Mouse (Mus musculus): Measurements from ENCODE around the gene Ano7. TPM values are rescaled to one million over a fixed set of nuclear protein-coding genes. Genes with fewer than 3 reads are reported as not detected.
A peak's percentile ranks its signal among the peaks of the same experiment; 100 is the strongest.
"Not testable (repeated sequence)": the region's sequence is repeated elsewhere in the genome, so short reads cannot be mapped to it uniquely, and the experiment has no call there.

Gene Ano7
- polyA plus RNA-seq, 1 experiment from 2014 or later: 1.2 TPM

DNA sequence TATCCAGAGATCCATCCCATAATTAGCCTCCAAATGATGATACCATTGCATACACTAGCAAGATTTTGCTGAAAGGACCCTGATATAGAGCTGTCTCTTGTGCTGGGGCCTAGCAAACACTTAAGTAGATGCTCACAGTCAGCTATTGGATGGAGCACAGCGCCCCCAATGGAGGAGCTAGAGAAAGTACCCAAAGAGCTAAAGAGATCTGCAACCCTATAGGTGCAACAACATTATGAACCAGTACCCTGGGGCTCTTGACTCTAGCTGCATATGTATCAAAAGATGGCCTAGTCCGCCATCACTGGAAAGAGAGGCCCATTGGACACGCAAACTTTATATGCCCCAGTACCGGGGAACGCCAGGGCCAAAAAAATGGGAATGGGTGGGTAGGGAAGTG lies 76.4 kb downstream of the Ano7 start:
- not testable (repeated sequence) for H3K9ac ChIP-seq; H3K27ac ChIP-seq (ENCODE audit: poor library complexity, severe bottlenecking); H3K27me3 ChIP-seq (replicated peaks); H3K4me3 ChIP-seq; H3K4me2 ChIP-seq; H3K36me3 ChIP-seq; ATAC-seq (ENCODE audit: insufficient number of reproducible peaks, low FRiP score); H3K9me3 ChIP-seq (replicated peaks)
- WGBS: 87% methylated on average over 5 of the region's 5 CpGs
- H3K4me1 ChIP-seq (replicated peaks): peaks cover 24% of the 10 kb centered on the region

DNA sequence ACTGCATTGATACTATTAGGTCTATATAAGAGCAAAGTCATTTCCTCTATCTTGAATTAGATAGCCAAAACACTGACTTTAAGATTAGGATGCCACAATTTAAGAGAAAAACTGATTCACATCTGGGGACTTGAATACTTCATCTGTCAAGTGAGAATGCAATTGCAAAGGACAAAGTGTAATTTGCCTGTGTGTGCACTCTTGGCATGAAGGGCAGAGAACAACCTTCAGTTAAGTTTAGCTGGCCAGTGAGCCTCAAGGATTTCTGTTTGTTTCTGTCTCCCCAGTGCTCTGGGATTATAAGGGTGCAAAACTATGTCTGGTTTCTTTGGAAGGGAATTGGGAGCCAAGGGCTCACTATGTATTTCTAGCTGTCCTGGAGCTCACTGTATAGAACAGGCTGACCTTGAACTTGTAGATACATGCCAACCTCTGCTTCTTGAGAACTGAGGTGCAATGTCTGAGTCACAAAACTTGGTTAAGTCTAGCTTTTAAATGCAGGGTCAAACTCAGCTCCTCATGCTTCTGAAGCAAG lies 80.1 kb downstream of the Ano7 start:
- Histone ChIP-seq H3K4me1 (replicated peaks) (peaks cover 19% of the 10 kb centered on the region), H3K9ac (no peak overlapping the region), H3K9me3 (replicated peaks) (no peaks in the 10 kb centered on the region), H3K36me3 (no peaks in the 10 kb centered on the region), H3K4me2 (no peak overlapping the region), H3K27me3 (replicated peaks) (no peaks in the 10 kb centered on the region), H3K4me3 (no peak overlapping the region), H3K27ac (ENCODE audit: poor library complexity, severe bottlenecking) (peak overlapping the region; percentile 12)
- ATAC-seq (ENCODE audit: insufficient number of reproducible peaks, low FRiP score): no peak

Small RNA genes within 50 kb of the gene (microRNA-seq; reads per million reads assigned to microRNA genes)
- gene Mir6345 (not detected), gene Mir6902 (1.2 reads per million)

Other genes with a start within 250 kb of the Ano7 start
- not detected in 2 replicates for gene Agxt, start 238.7 kb upstream of the Ano7 start, polyA plus RNA-seq (2016; fragmentation: Nextera tagmentation; extraction: Ambion mirVana)
- not detected in 2 replicates for gene 2310007B03Rik, start 213.0 kb upstream of the Ano7 start, polyA plus RNA-seq (2016; fragmentation: Nextera tagmentation; extraction: Ambion mirVana)
- gene Crocc2, start 205.2 kb upstream of the Ano7 start, polyA plus RNA-seq (2016; fragmentation: Nextera tagmentation; extraction: Ambion mirVana): 0.11 and 0.17 TPM in 2 replicates
- 7.2 and 8.1 TPM in 2 replicates for gene Sned1, start 138.1 kb upstream of the Ano7 start, polyA plus RNA-seq (2016; fragmentation: Nextera tagmentation; extraction: Ambion mirVana)
- 20.2 and 20.7 TPM in 2 replicates for gene Mterf4, start 68.0 kb upstream of the Ano7 start, polyA plus RNA-seq (2016; fragmentation: Nextera tagmentation; extraction: Ambion mirVana)
- gene Ppp1r7, start 31.1 kb upstream of the Ano7 start, polyA plus RNA-seq (2016; fragmentation: Nextera tagmentation; extraction: Ambion mirVana): 59.6 and 65.9 TPM in 2 replicates
- 9.8 and 10.8 TPM in 2 replicates for gene Pask, start 30.4 kb upstream of the Ano7 start, polyA plus RNA-seq (2016; fragmentation: Nextera tagmentation; extraction: Ambion mirVana)
- gene Hdlbp, start 104.9 kb downstream of the Ano7 start, polyA plus RNA-seq (2016; fragmentation: Nextera tagmentation; extraction: Ambion mirVana): 166 and 168 TPM in 2 replicates
- gene Farp2, start 138.1 kb downstream of the Ano7 start, polyA plus RNA-seq (2016; fragmentation: Nextera tagmentation; extraction: Ambion mirVana): 4.2 and 5.4 TPM in 2 replicates

All from heart, embryonic 12.5 days (tissue).